Mouse (Mus musculus): ENCODE measurements around the gene Otud3. TPM values are rescaled to one million over a fixed set of nuclear protein-coding genes. Genes with fewer than 3 reads are reported as not detected.

The Otud3 gene
- 1 to 10 TPM; 2.9 to 3.7 TPM for polyA plus RNA-seq (2012; fragmentation: generic; extraction: Trizol)

GRCm38 (mm10) chr4:138913797-138914196 lies at the start of gene Otud3:
Otud3 (minus strand) TSS chr4:138913945.

GRCm38 (mm10) chr4:138877731-138878130 lies 36.0 kb downstream of the Otud3 start, which contains the start of gene Pla2g2e:
Pla2g2e (plus strand) TSS chr4:138877942.

GRCm38 (mm10) chr4:138873864-138874263 lies 39.9 kb downstream of the Otud3 start, which contains the start of gene Gm13030:
Gm13030 (minus strand) TSS chr4:138873964.

GRCm38 (mm10) chr4:138863344-138863998 lies 50.3 kb downstream of the Otud3 start, which contains the start of gene Pla2g5:
Pla2g5 (minus strand) TSS chr4:138863482.

Other genes with a start within 250 kb of the Otud3 start
- gene Pla2g2c, start 189.2 kb downstream of the Otud3 start, polyA plus RNA-seq (2012; fragmentation: generic; extraction: Trizol), result not detected
- gene Ubxn10, start 176.8 kb downstream of the Otud3 start, polyA plus RNA-seq (2012; fragmentation: generic; extraction: Trizol), result not detected
- gene Pla2g2f, start 156.3 kb downstream of the Otud3 start, polyA plus RNA-seq (2012; fragmentation: generic; extraction: Trizol), result not detected
- not detected for gene Pla2g2d, start 138.2 kb downstream of the Otud3 start, polyA plus RNA-seq (2012; fragmentation: generic; extraction: Trizol)
- under 1 TPM in 1 of 2 experiments, not detected in 1; 0.26 TPM for gene Pla2g5, start 50.5 kb downstream of the Otud3 start, polyA plus RNA-seq (2012; fragmentation: generic; extraction: Trizol)
- not detected for gene Gm13030, start 40.0 kb downstream of the Otud3 start, polyA plus RNA-seq (2012; fragmentation: generic; extraction: Trizol)
- gene Pla2g2e, start 36.0 kb downstream of the Otud3 start, polyA plus RNA-seq (2012; fragmentation: generic; extraction: Trizol), result under 1 TPM in 1 of 2 experiments, not detected in 1; 0.20 TPM
- not detected for gene Rnf186, start 53.2 kb upstream of the Otud3 start, polyA plus RNA-seq (2012; fragmentation: generic; extraction: Trizol)
- gene Tmco4, start 58.9 kb upstream of the Otud3 start, polyA plus RNA-seq (2012; fragmentation: generic; extraction: Trizol), result 1 to 10 TPM; 2.8 to 5.1 TPM
- gene Htr6, start 161.6 kb upstream of the Otud3 start, polyA plus RNA-seq (2012; fragmentation: generic; extraction: Trizol), result under 1 TPM; 0.02 to 0.06 TPM
- gene Nbl1, start 179.0 kb upstream of the Otud3 start, polyA plus RNA-seq (2012; fragmentation: generic; extraction: Trizol), result 10 to 100 TPM; 10.7 to 97.5 TPM
- 100 to 1,000 TPM; 182 to 240 TPM for gene Minos1, start 217.2 kb upstream of the Otud3 start, polyA plus RNA-seq (2012; fragmentation: generic; extraction: Trizol)